Mouse (Mus musculus) G1E (cell line): Measurements from ENCODE around the gene Vrk1. TPM values are rescaled to one million over a fixed set of nuclear protein-coding genes. Genes with fewer than 3 reads are reported as not detected.

Source experiments
- ATAC-seq: 2 replicates; pipeline ENCODE4 v1.8.0; 2016; ENCODE audit warnings: mild to moderate bottlenecking; ENCODE audit not compliant: insufficient number of reproducible peaks, poor library complexity, low FRiP score, severe bottlenecking; ENCODE audit errors: extremely low read depth
- DNase-seq: peaks from one replicate; pipeline ENCODE4 v3.0.0; 2012; ENCODE audit warnings: low spot score
- H3K27me3 ChIP-seq: 2 replicates; pipeline ENCODE4 v1.6.1; 2012; ENCODE audit warnings: mild to moderate bottlenecking, low read length, inconsistent platforms; ENCODE audit not compliant: insufficient read depth
- H3K36me3 ChIP-seq: replicated peaks from 2 replicates; pipeline ENCODE3; 2012; ENCODE audit warnings: mild to moderate bottlenecking, inconsistent platforms
- H3K4me1 ChIP-seq: 2 replicates; pipeline ENCODE4 v1.6.1; 2012; ENCODE audit warnings: low read depth, low read length, inconsistent platforms, mixed read lengths; ENCODE audit not compliant: insufficient read depth
- H3K4me3 ChIP-seq: 2 replicates; pipeline ENCODE4 v1.5.1; 2012; ENCODE audit warnings: low read depth, mild to moderate bottlenecking, inconsistent platforms, low read length, moderate library complexity, mixed read lengths
- H3K9me3 ChIP-seq: replicated peaks from 2 replicates; pipeline ENCODE4 v1.6.1; 2012; ENCODE audit warnings: inconsistent platforms
- CTCF ChIP-seq: IDR thresholded peaks from 2 replicates; pipeline ENCODE4 v1.5.1; 2012; ENCODE audit warnings: low read depth, low read length, inconsistent platforms, mixed read lengths
- GATA1 ChIP-seq: IDR thresholded peaks from 2 replicates; pipeline ENCODE4 v1.6.1; 2012; ENCODE audit warnings: borderline replicate concordance, low read length, inconsistent platforms, mixed read lengths
- GATA2 ChIP-seq: IDR thresholded peaks from 2 replicates; pipeline ENCODE4 v1.6.1; 2012; ENCODE audit warnings: low read depth, low read length, inconsistent platforms, borderline replicate concordance
- POLR2AphosphoS5 ChIP-seq: IDR thresholded peaks from 2 replicates; pipeline ENCODE4 v1.6.1; 2012; ENCODE audit warnings: low read depth, low read length, inconsistent platforms; ENCODE audit not compliant: insufficient replicate concordance
- TAL1 ChIP-seq: conservative IDR thresholded peaks from 2 replicates; pipeline ENCODE4 v1.6.1; 2012; ENCODE audit warnings: low read depth, low read length, inconsistent platforms, mixed read lengths
- polyA plus RNA-seq: library from polyadenylated mRNA; stranded (reverse); fragments of >175 nt; gene quantifications from 2 replicates; pipeline ENCODE4 v1.2.3, GENCODE M21; 2012
- total RNA-seq, 2 experiments: library from RNA; stranded (forward) in 1 of 2; stranded (reverse) in 1 of 2; fragments of 200-1000 nt in 1 of 2; fragments of >200 nt in 1 of 2; fragmentation: Nextera tagmentation in 1 of 2; gene quantifications; 2 replicates each; pipeline ENCODE4 v1.2.3; 2014 to 2017

Vrk1 gene
- total and polyA plus RNA-seq, 3 experiments = 89.8 to 293 (median 184) TPM

GRCm38 (mm10) chr12:106026385-106027134, 16.5 kb downstream of the Vrk1 start:
- Histone ChIP-seq H3K9me3 (no peaks in the 10 kb centered on the region), H3K4me3 (peak overlapping the region; percentile 65), H3K4me1 (peaks cover 92% of the 10 kb centered on the region), H3K36me3 (peaks cover 73% of the 10 kb centered on the region), H3K27me3 (no peaks in the 10 kb centered on the region)
- ATAC-seq (peak; percentile 81), DNase-seq (peak; percentile 88)
- TF ChIP-seq POLR2AphosphoS5 = no peak
- peak; percentile 56 for TF ChIP-seq TAL1
- no peak for TF ChIP-seq CTCF

DNA sequence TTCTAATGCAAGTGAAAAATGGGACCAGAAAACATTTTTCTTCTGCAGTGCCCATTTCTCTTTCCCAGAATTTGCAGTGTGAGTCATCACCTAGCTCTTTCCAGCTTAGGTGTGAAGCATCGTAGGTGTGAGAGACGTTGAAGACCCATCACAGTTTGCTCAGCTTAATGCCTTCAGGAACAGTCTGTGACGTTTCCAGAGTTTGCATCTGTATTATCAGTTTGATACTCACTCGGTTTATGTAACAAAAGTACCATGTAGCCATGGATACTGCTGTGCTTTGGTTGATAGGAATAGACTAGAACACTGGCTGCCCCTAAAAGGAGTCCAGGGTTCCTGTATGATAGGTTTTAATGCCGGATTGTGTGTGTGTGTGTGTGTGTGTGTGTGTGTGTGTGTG, 17.3 kb downstream of the Vrk1 start:
- no peaks in the 10 kb centered on the region for H3K27me3 ChIP-seq
- peaks cover 73% of the 10 kb centered on the region for H3K36me3 ChIP-seq
- ATAC-seq (no peak), DNase-seq (no peak)
- TF ChIP-seq TAL1 = no peak
- TF ChIP-seq CTCF = no peak
- no peak for TF ChIP-seq GATA2
- TF ChIP-seq GATA1 = no peak
- no peak for TF ChIP-seq POLR2AphosphoS5
- H3K4me3 ChIP-seq = peak overlapping the region; percentile 65; the same call in 1 of the 2 replicates
- no peaks in the 10 kb centered on the region for H3K9me3 ChIP-seq
- H3K4me1 ChIP-seq = peaks cover 92% of the 10 kb centered on the region

- peaks cover 87% of the 10 kb centered on the region for H3K4me1 ChIP-seq
- DNase-seq (no peak), ATAC-seq (no peak)
- TF ChIP-seq TAL1 = no peak
- TF ChIP-seq POLR2AphosphoS5 = no peak
- TF ChIP-seq GATA2 = no peak
- TF ChIP-seq GATA1 = no peak
- TF ChIP-seq CTCF = no peak
- H3K4me3 ChIP-seq = peak overlapping the region; percentile 59; the same call in 1 of the 2 replicates
- H3K36me3 ChIP-seq = peaks cover 73% of the 10 kb centered on the region
- H3K27me3 ChIP-seq = no peaks in the 10 kb centered on the region
- no peaks in the 10 kb centered on the region for H3K9me3 ChIP-seq
These were observed 19.6 kb downstream of the Vrk1 start for GRCm38 (mm10) chr12:106029582-106029981.

- H3K4me1 ChIP-seq = peaks cover 87% of the 10 kb centered on the region
- DNase-seq (peak; percentile 50), ATAC-seq (peak; percentile 3; the same call in 1 of the 2 replicates)
- no peaks in the 10 kb centered on the region for H3K27me3 ChIP-seq
- peaks cover 74% of the 10 kb centered on the region for H3K36me3 ChIP-seq
- no peak for TF ChIP-seq TAL1
- 0 out of 2 replicates have a peak, but pooled peaks have one; percentile 61 for TF ChIP-seq POLR2AphosphoS5
- H3K4me3 ChIP-seq = peak overlapping the region; percentile 59; the same call in 1 of the 2 replicates
- H3K9me3 ChIP-seq = no peaks in the 10 kb centered on the region
These were observed 20.2 kb downstream of the Vrk1 start for GRCm38 (mm10) chr12:106030146-106030745.

DNA sequence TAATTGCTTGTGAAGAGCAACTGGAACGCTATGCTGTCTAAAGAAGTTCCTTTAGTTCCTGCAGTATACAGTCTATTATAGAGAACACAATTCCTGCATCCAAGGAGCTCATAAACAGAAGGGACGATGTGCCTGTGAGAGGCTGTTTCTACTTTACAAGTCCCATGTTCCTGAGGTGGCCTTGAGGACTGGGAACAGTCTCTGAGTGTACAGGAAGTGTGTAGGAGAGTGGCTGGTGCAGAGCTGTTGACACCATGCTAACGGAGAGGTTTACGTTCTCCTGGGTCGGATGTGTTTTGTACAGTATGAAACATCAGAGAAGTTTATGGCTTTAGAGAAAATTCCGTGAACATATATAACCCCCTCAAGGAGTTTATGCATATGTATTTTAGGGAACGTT, 20.8 kb downstream of the Vrk1 start:
- ATAC-seq (no peak), DNase-seq (no peak)
- peaks cover 74% of the 10 kb centered on the region for H3K36me3 ChIP-seq
- no peaks in the 10 kb centered on the region for H3K27me3 ChIP-seq
- H3K9me3 ChIP-seq = no peaks in the 10 kb centered on the region
- H3K4me1 ChIP-seq = peaks cover 85% of the 10 kb centered on the region
- TF ChIP-seq TAL1 (no peak), GATA2 (no peak), GATA1 (no peak), POLR2AphosphoS5 (no peak), CTCF (no peak)
- H3K4me3 ChIP-seq = peak overlapping the region; percentile 58; the same call in 1 of the 2 replicates

DNA sequence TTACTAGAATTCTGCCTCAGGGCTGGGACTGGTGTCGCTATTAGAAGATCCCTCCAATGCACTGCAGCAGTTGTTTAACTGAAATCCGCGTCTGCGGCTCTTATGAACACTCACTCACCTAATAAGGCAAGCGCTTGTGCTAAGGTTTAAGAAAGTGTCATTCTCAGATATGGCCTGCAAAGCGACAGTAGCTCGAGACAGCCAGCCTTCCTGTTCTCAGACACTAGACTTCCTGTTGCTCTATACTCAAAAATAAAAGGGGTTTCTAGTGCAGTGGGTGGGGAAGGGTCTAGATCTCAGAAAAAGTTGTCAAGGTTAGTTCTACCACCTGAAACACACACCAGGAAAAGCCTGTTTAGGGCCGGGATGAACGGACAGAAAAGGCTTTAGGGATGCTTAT, 21.9 kb downstream of the Vrk1 start:
- Histone ChIP-seq H3K4me3 (no peak overlapping the region), H3K9me3 (no peaks in the 10 kb centered on the region), H3K27me3 (no peaks in the 10 kb centered on the region), H3K36me3 (peaks cover 81% of the 10 kb centered on the region), H3K4me1 (peaks cover 81% of the 10 kb centered on the region)
- ATAC-seq = no peak
- DNase-seq = no peak
- TF ChIP-seq CTCF (no peak), POLR2AphosphoS5 (no peak), GATA2 (no peak), TAL1 (no peak), GATA1 (no peak)
